Comparison of ENCODE assay signal across 7 mouse cellular contexts in the genomic region with DNA sequence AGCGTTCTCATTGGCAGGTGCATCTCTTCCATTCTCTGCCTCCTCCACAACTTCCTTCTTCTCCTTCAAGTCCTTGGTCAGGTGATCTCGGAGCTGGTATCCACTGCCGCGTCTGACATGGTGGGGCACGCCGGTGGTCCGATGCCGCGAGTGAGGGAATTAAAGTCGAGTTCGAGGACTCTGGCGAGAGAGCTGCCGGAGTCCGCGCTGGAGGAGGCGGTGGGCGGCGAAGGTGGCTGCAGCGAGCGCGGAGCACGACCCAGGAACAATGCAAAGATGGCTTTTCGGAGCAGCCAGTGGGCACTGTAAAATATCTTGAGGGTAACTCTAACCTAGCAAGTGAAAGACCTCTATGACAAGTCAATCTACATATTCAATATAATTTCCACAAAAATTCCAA.
DNase-seq lines count a peak whose midpoint lies in the region; ATAC-seq and TF ChIP-seq lines count a peak whose summit lies in the region.
"Not testable (repeated sequence)": the region's sequence is repeated elsewhere in the genome, so short reads cannot be mapped to it uniquely, and the experiment has no call there.

No protein-coding gene starts in this region.

- H3K4me1 ChIP-seq in thymus, adult 2 months (replicated peaks; ENCODE audit: control insufficient read depth, insufficient read depth, low read length): not testable (repeated sequence)

- H3K4me3 ChIP-seq in layer of hippocampus, adult 2 months: peak overlapping the region; percentile 36; the same call in 1 of the 2 replicates
- not testable (repeated sequence) for H3K4me3 ChIP-seq in thymus, adult 2 months (ENCODE audit: control insufficient read depth, insufficient read depth, low read length)

- WGBS in thymus, adult 2 months: 68% methylated on average over 23 of the region's 23 CpGs

- peak; percentile 10 for DNase-seq in adrenal gland, adult 2 months
- peak; percentile 3 to 7 for DNase-seq in cerebellum, postnatal 10 days
- peak; percentile 8 to 31 for DNase-seq in heart, postnatal 36 days
- DNase-seq in layer of hippocampus, adult 2 months (ENCODE audit: low spot score in 2 of 2): not testable (repeated sequence)
- peak; percentile 5 for DNase-seq in thymus, adult 2 months

- H3K27me3 ChIP-seq in thymus, adult 2 months (ENCODE audit: control insufficient read depth, insufficient read depth, low read length): not testable (repeated sequence)

- not testable (repeated sequence) for H3K27ac ChIP-seq in layer of hippocampus, adult 2 months; thymus, adult 2 months (ENCODE audit: control insufficient read depth, insufficient read depth, low read length)

- intact Hi-C loops in heart, postnatal 36 days (cut with DNase I): not testable (repeated sequence)

- not testable (repeated sequence) for TF ChIP-seq POLR2A in thymus, adult 2 months (IDR thresholded peaks at IDR 0.05; ENCODE audit: control insufficient read depth, extremely low read depth, insufficient read depth, low read length, poor library complexity)

- ATAC-seq in granulocyte monocyte progenitor cell, adult 5-6 weeks (replicated peaks; ENCODE audit: poor library complexity, severe bottlenecking): peak; percentile 92
- 0 out of 2 replicates have a peak, but pooled peaks have one; percentile 31 for ATAC-seq in monocyte, adult 5-6 weeks (replicated peaks; ENCODE audit: insufficient number of reproducible peaks, low FRiP score, low TSS enrichment, poor library complexity, severe bottlenecking)

- not testable (repeated sequence) for TF ChIP-seq CTCF in layer of hippocampus, adult 2 months (conservative IDR thresholded peaks at IDR 0.05); thymus, adult 2 months (IDR thresholded peaks at IDR 0.05; ENCODE audit: borderline replicate concordance, control insufficient read depth, extremely low read depth, insufficient read depth, low read length, poor library complexity)

- not testable (repeated sequence) for H3K36me3 ChIP-seq in thymus, adult 2 months (ENCODE audit: control insufficient read depth, insufficient read depth, low read length)
